In the genomic region with DNA sequence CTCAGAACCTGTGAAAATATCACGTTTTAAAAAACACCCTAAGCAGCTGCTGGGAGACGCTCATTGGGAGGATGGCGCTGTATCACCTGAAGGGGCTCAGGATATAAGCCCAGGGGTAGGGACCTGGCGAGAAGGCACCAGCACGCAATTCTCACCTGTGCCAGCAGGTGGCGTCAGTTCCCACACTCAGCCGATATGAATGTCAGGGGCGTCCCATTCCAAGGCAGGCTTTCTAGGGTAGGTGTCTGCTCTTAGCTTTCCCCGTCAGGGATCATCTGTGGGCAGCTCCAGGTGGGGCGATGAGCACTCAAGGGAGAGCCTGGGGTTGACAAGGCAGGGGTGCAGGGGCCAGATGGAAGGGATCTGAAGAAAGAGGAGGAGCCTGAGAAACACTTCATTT, we compare ENCODE assay signal across 9 mouse cellular contexts. TPM values are rescaled to one million over a fixed set of nuclear protein-coding genes. Genes with fewer than 3 reads are reported as not detected.
DNase-seq lines count a peak whose midpoint lies in the region; ATAC-seq and TF ChIP-seq lines count a peak whose summit lies in the region.
"Had no signal": no experiment of that assay in that cellular context is flagged by ENCODE, and none has a peak within 500 bp of the region (broad histone marks: within the 10 kb centered on the region; RNA-seq: fewer than 3 reads in every experiment).

No protein-coding gene starts in this region.

- H3K36me3 ChIP-seq in hindbrain, embryonic 16.5 days (ENCODE audit: control insufficient read depth, insufficient read depth, low read length): no peaks in the 10 kb centered on the region
- no peaks in the 10 kb centered on the region for H3K36me3 ChIP-seq in testis, adult 2 months (ENCODE audit: control insufficient read depth, insufficient read depth, low read length)
- H3K36me3 ChIP-seq: G1E had no signal

- 0 out of 2 replicates have a peak, but pooled peaks have one; percentile 50 for ATAC-seq in hindbrain, embryonic 16.5 days
- peak; percentile 50; the same call in 1 of the 2 replicates for ATAC-seq in megakaryocyte progenitor cell, adult 5-6 weeks (replicated peaks; ENCODE audit: poor library complexity)

- H3K27me3 ChIP-seq in cerebellum, adult 2 months (ENCODE audit: control insufficient read depth, insufficient read depth, low read length): no peaks in the 10 kb centered on the region
- H3K27me3 ChIP-seq in hindbrain, embryonic 16.5 days (replicated peaks; ENCODE audit: control insufficient read depth, insufficient read depth, low read length): no peaks in the 10 kb centered on the region
- no peaks in the 10 kb centered on the region for H3K27me3 ChIP-seq in testis, adult 2 months (ENCODE audit: control insufficient read depth, insufficient read depth, low read length)

- DNase-seq in cerebellum, adult 2 months: peak; percentile 21 to 43
- DNase-seq in cerebellum, adult 9-11 months: no peak
- DNase-seq in spleen, postnatal 10 days (ENCODE audit: low spot score in 2 of 2): peak; percentile 14 to 42
- no peak for DNase-seq in spleen, postnatal 36 days (ENCODE audit: low spot score in 2 of 2)
- DNase-seq in embryo, embryonic 9.5 days (ENCODE audit: extremely low spot score): peak; percentile 73

- no peaks in the 10 kb centered on the region for H3K4me1 ChIP-seq in cerebellum, adult 2 months (ENCODE audit: control insufficient read depth, insufficient read depth, low read length)
- no peaks in the 10 kb centered on the region for H3K4me1 ChIP-seq in hindbrain, embryonic 16.5 days (ENCODE audit: control insufficient read depth, insufficient read depth, low read depth, low read length)
- H3K4me1 ChIP-seq in testis, adult 2 months (ENCODE audit: control insufficient read depth, insufficient read depth, low read length): no peaks in the 10 kb centered on the region

- peak; percentile 80 for TF ChIP-seq CTCF in cerebellum, adult 2 months (IDR thresholded peaks at IDR 0.05; ENCODE audit: borderline replicate concordance, insufficient read depth, low read depth, low read length)
- TF ChIP-seq CTCF in testis, adult 2 months (IDR thresholded peaks at IDR 0.05; ENCODE audit: control insufficient read depth, insufficient read depth, insufficient replicate concordance, low read depth, low read length): peak; percentile 98

- no peak overlapping the region for H3K9ac ChIP-seq in hindbrain, embryonic 16.5 days (ENCODE audit: low read depth, low read length)

- H3K9me3 ChIP-seq in hindbrain, embryonic 16.5 days (ENCODE audit: control insufficient read depth, low read length): no peaks in the 10 kb centered on the region

- TF ChIP-seq POLR2A in cerebellum, adult 2 months (IDR thresholded peaks at IDR 0.05; ENCODE audit: borderline replicate concordance, insufficient read depth, low read length): no peak
- TF ChIP-seq POLR2A in testis, adult 2 months (IDR thresholded peaks at IDR 0.05; ENCODE audit: control insufficient read depth, low read depth, low read length): no peak

- H3K4me3 ChIP-seq in cerebellum, adult 2 months (replicated peaks; ENCODE audit: insufficient read depth, low read depth, low read length): no peak overlapping the region
- no peak overlapping the region for H3K4me3 ChIP-seq in hindbrain, embryonic 16.5 days (ENCODE audit: low read length)
- H3K4me3 ChIP-seq in testis, adult 2 months (ENCODE audit: control insufficient read depth, low read depth, low read length): no peak overlapping the region

- H3K27ac ChIP-seq in cerebellum, adult 2 months (ENCODE audit: insufficient read depth, low read length): no peak overlapping the region
- H3K27ac ChIP-seq in hindbrain, embryonic 16.5 days (ENCODE audit: low read depth, low read length): no peak overlapping the region
- no peak overlapping the region for H3K27ac ChIP-seq in testis, adult 2 months (ENCODE audit: control insufficient read depth, insufficient read depth, low read depth, low read length)

- no peak overlapping the region for H3K4me2 ChIP-seq in hindbrain, embryonic 16.5 days (ENCODE audit: low read length)

- WGBS in cerebellum, adult 2 months: 6% methylated on average over 10 of the region's 10 CpGs
- 7% methylated on average over 10 of the region's 10 CpGs for WGBS in hindbrain, embryonic 16.5 days

RNA-seq across cellular contexts. Expression of gene Mpped1, which starts 18.6 kb away (rescaled TPM):
- 9.7 and 12.0 TPM in 2 replicates for polyA plus RNA-seq in cerebellum, adult 2 months (2012; rRNA removed)
- 18.9 and 30.0 TPM in 2 replicates for polyA plus RNA-seq in hindbrain, embryonic 16.5 days (2015; fragmentation: Nextera tagmentation; extraction: Ambion mirVana)
- not detected in 2 replicates for total RNA-seq in megakaryocyte progenitor cell, adult 5-6 weeks (2015)
- total RNA-seq in megakaryocyte progenitor cell, adult 5-6 weeks (2017): not detected in 2 replicates
- 4.1 and 5.6 TPM in 2 replicates for polyA plus RNA-seq in testis, adult 2 months (2012; rRNA removed)
- total RNA-seq: G1E had no signal
- polyA plus RNA-seq: G1E had no signal

RNA-seq across cellular contexts. Expression of gene Scube1, which starts 35.9 kb away (rescaled TPM):
- 2.9 and 3.1 TPM in 2 replicates for polyA plus RNA-seq in cerebellum, adult 2 months (2012; rRNA removed)
- polyA plus RNA-seq in hindbrain, embryonic 16.5 days (2015; fragmentation: Nextera tagmentation; extraction: Ambion mirVana): 5.8 and 9.2 TPM in 2 replicates
- total RNA-seq in megakaryocyte progenitor cell, adult 5-6 weeks (2015): not detected in 2 replicates
- not detected in 2 replicates for total RNA-seq in megakaryocyte progenitor cell, adult 5-6 weeks (2017)
- polyA plus RNA-seq in testis, adult 2 months (2012; rRNA removed): 0.96 and 1.4 TPM in 2 replicates
- polyA plus RNA-seq: G1E had no signal

Comparison
In these comparisons a context has a peak if more than half of its experiments do, and no peak if none do; other contexts are left out.
1. DNase-seq: peak in cerebellum, adult 2 months (2 of 2), spleen, postnatal 10 days (2 of 2) and embryo, embryonic 9.5 days (single experiment); none in cerebellum, adult 9-11 months (single experiment) and spleen, postnatal 36 days (0 of 2).